Mouse (Mus musculus): ENCODE data around the gene Polg. TPM values are rescaled to one million over a fixed set of nuclear protein-coding genes. Genes with fewer than 3 reads are reported as not detected.

Gene Polg
- 40.6 and 42.5 TPM in 2 replicates for total RNA-seq (2014; fragmentation: Nextera tagmentation)
- total RNA-seq (2017), result 140 and 152 TPM in 2 replicates
- 87.4 and 92.9 TPM in 2 replicates for polyA plus RNA-seq (2012)

DNA sequence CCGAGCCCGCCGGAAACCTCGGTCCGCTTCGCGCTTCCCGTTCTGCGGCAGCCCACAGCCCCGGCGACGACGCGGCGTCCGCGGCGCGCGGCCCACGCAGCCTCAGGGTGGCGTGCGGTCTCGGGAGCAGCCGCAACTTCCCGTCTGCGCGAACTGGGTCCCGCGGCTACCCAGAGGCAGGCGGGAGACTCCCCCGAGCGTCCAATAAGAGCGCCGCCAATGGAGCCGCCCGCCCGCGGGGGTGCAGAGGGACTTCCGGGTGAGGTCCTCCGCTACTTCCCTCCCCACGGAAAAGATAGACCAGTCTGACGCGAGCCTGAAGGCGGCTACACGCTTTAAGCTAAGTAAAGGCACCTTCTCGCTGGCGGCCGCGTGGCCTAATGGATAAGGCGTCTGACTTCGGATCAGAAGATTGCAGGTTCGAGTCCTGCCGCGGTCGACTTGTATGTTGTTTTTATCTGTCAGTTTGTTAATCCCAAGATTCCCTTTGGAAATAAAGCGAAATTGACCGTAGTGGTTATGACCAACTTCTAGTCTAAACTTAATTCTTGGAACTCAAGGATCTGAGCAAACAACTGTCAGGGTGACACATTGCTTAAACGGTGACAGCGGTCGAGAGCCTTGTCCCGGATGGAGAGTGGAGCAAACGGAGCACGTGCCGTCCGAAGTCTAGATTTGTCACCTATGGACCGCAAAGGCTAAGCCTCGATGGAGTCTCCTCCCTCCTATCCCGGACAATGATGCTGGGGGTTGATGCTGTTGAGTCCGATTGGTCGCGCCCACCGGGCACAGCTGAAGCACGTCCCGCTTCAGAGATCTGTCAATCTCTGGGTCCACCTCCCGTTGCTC, at the start of gene Polg:
Gene Polg (minus strand): TSS at position 310 of the 849 bp plus-strand sequence.
- peak within 1 kb of the TSS; percentile 85 for H3K4me3 ChIP-seq (ENCODE audit: low read depth, low read length)
- no peaks in the 10 kb centered on the region for H3K9me3 ChIP-seq (replicated peaks)
- peaks cover 35% of the 10 kb centered on the region for H3K36me3 ChIP-seq (replicated peaks)
- TF ChIP-seq CTCF (IDR thresholded peaks at IDR 0.05; ENCODE audit: low read depth, low read length) (no peak), GATA2 (IDR thresholded peaks at IDR 0.05; ENCODE audit: borderline replicate concordance, low read depth, low read length) (no peak), TAL1 (conservative IDR thresholded peaks at IDR 0.05; ENCODE audit: low read depth, low read length) (no peak), GATA1 (IDR thresholded peaks at IDR 0.05; ENCODE audit: borderline replicate concordance, low read length) (no peak), POLR2AphosphoS5 (IDR thresholded peaks at IDR 0.05; ENCODE audit: insufficient replicate concordance, low read depth, low read length) (no peak)
- DNase-seq (ENCODE audit: low spot score) (peak; percentile 98), ATAC-seq (ENCODE audit: extremely low read depth, insufficient number of reproducible peaks, low FRiP score, poor library complexity, severe bottlenecking) (peak; percentile 86)
- H3K4me1 ChIP-seq (ENCODE audit: insufficient read depth, low read depth, low read length), result peaks cover 78% of the 10 kb centered on the region
- no peaks in the 10 kb centered on the region for H3K27me3 ChIP-seq (ENCODE audit: insufficient read depth, low read length)

DNA sequence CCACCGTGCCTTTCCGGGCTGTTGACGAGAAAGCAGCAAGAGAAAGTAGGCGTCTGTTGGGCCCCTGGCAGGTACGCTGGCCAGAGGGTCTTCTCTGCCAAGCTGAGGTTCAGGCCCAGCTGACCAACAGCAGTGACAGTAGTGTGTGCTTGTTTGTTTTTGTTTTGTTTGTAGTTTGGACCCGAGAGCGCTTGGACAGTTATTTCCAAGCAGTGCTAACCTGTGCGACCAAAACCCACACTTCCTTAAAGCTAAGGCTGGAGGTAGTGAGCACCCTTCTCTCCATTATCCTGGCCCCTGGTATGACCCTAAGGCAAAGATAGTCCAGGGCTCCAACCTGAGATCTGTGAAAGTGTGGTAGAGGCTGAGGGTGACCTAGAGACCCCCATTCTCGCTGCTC, 49.7 kb upstream of the Polg start:
- Histone ChIP-seq H3K36me3 (replicated peaks) (no peaks in the 10 kb centered on the region), H3K27me3 (ENCODE audit: insufficient read depth, low read length) (0 out of 2 replicates have a peak, but pooled peaks cover 7% of the 10 kb centered on the region), H3K4me3 (ENCODE audit: low read depth, low read length) (no peak overlapping the region), H3K4me1 (ENCODE audit: insufficient read depth, low read depth, low read length) (no peaks in the 10 kb centered on the region), H3K9me3 (replicated peaks) (no peaks in the 10 kb centered on the region)
- DNase-seq (ENCODE audit: low spot score), result no peak
- ATAC-seq (ENCODE audit: extremely low read depth, insufficient number of reproducible peaks, low FRiP score, poor library complexity, severe bottlenecking), result no peak
- TF ChIP-seq POLR2AphosphoS5 (IDR thresholded peaks at IDR 0.05; ENCODE audit: insufficient replicate concordance, low read depth, low read length) (no peak), GATA1 (IDR thresholded peaks at IDR 0.05; ENCODE audit: borderline replicate concordance, low read length) (no peak), CTCF (IDR thresholded peaks at IDR 0.05; ENCODE audit: low read depth, low read length) (no peak), TAL1 (conservative IDR thresholded peaks at IDR 0.05; ENCODE audit: low read depth, low read length) (no peak), GATA2 (IDR thresholded peaks at IDR 0.05; ENCODE audit: borderline replicate concordance, low read depth, low read length) (no peak)

GRCm38 (mm10) chr7:79515221-79515743, 49.1 kb upstream of the Polg start:
- ATAC-seq (ENCODE audit: extremely low read depth, insufficient number of reproducible peaks, low FRiP score, poor library complexity, severe bottlenecking), result no peak
- no peaks in the 10 kb centered on the region for H3K36me3 ChIP-seq (replicated peaks)
- DNase-seq (ENCODE audit: low spot score), result no peak
- no peaks in the 10 kb centered on the region for H3K4me1 ChIP-seq (ENCODE audit: insufficient read depth, low read depth, low read length)
- 0 out of 2 replicates have a peak, but pooled peaks cover 7% of the 10 kb centered on the region for H3K27me3 ChIP-seq (ENCODE audit: insufficient read depth, low read length)
- H3K9me3 ChIP-seq (replicated peaks), result no peaks in the 10 kb centered on the region
- TF ChIP-seq POLR2AphosphoS5 (IDR thresholded peaks at IDR 0.05; ENCODE audit: insufficient replicate concordance, low read depth, low read length) (no peak), TAL1 (conservative IDR thresholded peaks at IDR 0.05; ENCODE audit: low read depth, low read length) (no peak), GATA2 (IDR thresholded peaks at IDR 0.05; ENCODE audit: borderline replicate concordance, low read depth, low read length) (no peak), CTCF (IDR thresholded peaks at IDR 0.05; ENCODE audit: low read depth, low read length) (no peak), GATA1 (IDR thresholded peaks at IDR 0.05; ENCODE audit: borderline replicate concordance, low read length) (no peak)
- H3K4me3 ChIP-seq (ENCODE audit: low read depth, low read length), result no peak overlapping the region

DNA sequence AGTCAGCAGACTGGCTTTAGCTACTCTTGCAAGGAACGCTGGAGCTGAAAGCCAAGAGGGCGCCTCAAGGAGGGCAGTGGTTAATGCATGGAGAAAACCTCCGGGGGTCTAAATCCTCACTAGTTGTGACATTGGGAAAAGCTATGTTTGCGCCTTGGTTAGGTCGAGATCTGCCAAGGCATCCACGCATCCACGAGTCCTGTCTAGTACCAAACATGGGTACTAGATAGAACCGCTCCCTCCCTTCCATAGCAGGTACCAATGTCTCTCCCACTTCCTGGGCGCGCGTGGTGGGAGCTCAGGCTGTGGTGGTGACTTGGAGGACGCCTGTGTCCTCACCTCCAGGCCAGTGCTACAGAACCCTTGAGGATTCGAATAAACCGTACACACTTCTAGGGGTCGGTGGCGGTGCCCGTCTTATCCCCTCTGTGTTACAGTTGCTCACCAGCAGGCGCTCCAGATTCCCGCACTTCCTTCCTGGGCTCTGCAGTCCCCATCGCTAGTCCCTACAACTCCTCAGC, 48.3 kb upstream of the Polg start:
- DNase-seq (ENCODE audit: low spot score) (no peak), ATAC-seq (ENCODE audit: extremely low read depth, insufficient number of reproducible peaks, low FRiP score, poor library complexity, severe bottlenecking) (no peak)
- Histone ChIP-seq H3K36me3 (replicated peaks) (no peaks in the 10 kb centered on the region), H3K4me3 (ENCODE audit: low read depth, low read length) (no peak overlapping the region; the same call in 1 of the 2 replicates), H3K4me1 (ENCODE audit: insufficient read depth, low read depth, low read length) (no peaks in the 10 kb centered on the region), H3K9me3 (replicated peaks) (no peaks in the 10 kb centered on the region), H3K27me3 (ENCODE audit: insufficient read depth, low read length) (0 out of 2 replicates have a peak, but pooled peaks cover 7% of the 10 kb centered on the region)
- TF ChIP-seq POLR2AphosphoS5 (IDR thresholded peaks at IDR 0.05; ENCODE audit: insufficient replicate concordance, low read depth, low read length) (no peak), GATA1 (IDR thresholded peaks at IDR 0.05; ENCODE audit: borderline replicate concordance, low read length) (no peak), TAL1 (conservative IDR thresholded peaks at IDR 0.05; ENCODE audit: low read depth, low read length) (no peak), GATA2 (IDR thresholded peaks at IDR 0.05; ENCODE audit: borderline replicate concordance, low read depth, low read length) (no peak), CTCF (IDR thresholded peaks at IDR 0.05; ENCODE audit: low read depth, low read length) (no peak)

- peaks cover 7% of the 10 kb centered on the region; the same call in 1 of the 2 replicates for H3K27me3 ChIP-seq (ENCODE audit: insufficient read depth, low read length)
Measured at GRCm38 (mm10) chr7:79513466-79513865, 47.3 kb upstream of the Polg start.

DNA sequence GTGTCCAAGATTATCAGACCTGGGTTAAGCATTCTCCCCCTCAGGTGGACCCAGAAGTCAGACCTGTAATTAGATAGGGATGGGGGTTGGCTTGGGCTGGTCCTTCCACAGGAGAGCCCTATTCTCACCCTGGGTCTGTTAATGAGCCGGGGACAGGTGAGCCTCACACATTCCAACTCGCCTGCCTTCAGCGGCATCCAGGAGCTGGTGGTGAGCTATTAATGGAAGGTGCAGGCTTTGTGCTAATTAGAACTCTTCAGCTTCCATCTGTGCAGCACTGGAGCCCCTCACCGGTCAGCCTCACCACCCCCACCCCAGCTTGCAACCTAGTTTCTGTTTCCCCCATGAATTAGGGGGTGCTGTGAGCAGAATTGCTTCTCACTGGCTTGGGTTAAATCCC, 46.3 kb upstream of the Polg start:
- no peak for DNase-seq (ENCODE audit: low spot score)
- TF ChIP-seq POLR2AphosphoS5 (IDR thresholded peaks at IDR 0.05; ENCODE audit: insufficient replicate concordance, low read depth, low read length) (no peak), GATA2 (IDR thresholded peaks at IDR 0.05; ENCODE audit: borderline replicate concordance, low read depth, low read length) (no peak), TAL1 (conservative IDR thresholded peaks at IDR 0.05; ENCODE audit: low read depth, low read length) (no peak), GATA1 (IDR thresholded peaks at IDR 0.05; ENCODE audit: borderline replicate concordance, low read length) (no peak), CTCF (IDR thresholded peaks at IDR 0.05; ENCODE audit: low read depth, low read length) (no peak)
- Histone ChIP-seq H3K4me1 (ENCODE audit: insufficient read depth, low read depth, low read length) (no peaks in the 10 kb centered on the region), H3K4me3 (ENCODE audit: low read depth, low read length) (no peak overlapping the region), H3K27me3 (ENCODE audit: insufficient read depth, low read length) (peaks cover 7% of the 10 kb centered on the region; the same call in 1 of the 2 replicates), H3K36me3 (replicated peaks) (no peaks in the 10 kb centered on the region), H3K9me3 (replicated peaks) (no peaks in the 10 kb centered on the region)
- no peak for ATAC-seq (ENCODE audit: extremely low read depth, insufficient number of reproducible peaks, low FRiP score, poor library complexity, severe bottlenecking)

More at GRCm38 (mm10) chr7:79513466-79513865, 47.3 kb upstream of the Polg start:
- H3K4me1 ChIP-seq (ENCODE audit: insufficient read depth, low read depth, low read length), result no peaks in the 10 kb centered on the region
- H3K9me3 ChIP-seq (replicated peaks), result no peaks in the 10 kb centered on the region
- DNase-seq (ENCODE audit: low spot score), result no peak
- ATAC-seq (ENCODE audit: extremely low read depth, insufficient number of reproducible peaks, low FRiP score, poor library complexity, severe bottlenecking), result no peak
- no peak overlapping the region for H3K4me3 ChIP-seq (ENCODE audit: low read depth, low read length)
- H3K36me3 ChIP-seq (replicated peaks), result no peaks in the 10 kb centered on the region
- TF ChIP-seq TAL1 (conservative IDR thresholded peaks at IDR 0.05; ENCODE audit: low read depth, low read length) (no peak), GATA2 (IDR thresholded peaks at IDR 0.05; ENCODE audit: borderline replicate concordance, low read depth, low read length) (no peak), POLR2AphosphoS5 (IDR thresholded peaks at IDR 0.05; ENCODE audit: insufficient replicate concordance, low read depth, low read length) (no peak), GATA1 (IDR thresholded peaks at IDR 0.05; ENCODE audit: borderline replicate concordance, low read length) (no peak), CTCF (IDR thresholded peaks at IDR 0.05; ENCODE audit: low read depth, low read length) (no peak)
